Mouse (Mus musculus) layer of hippocampus, adult 2 months (tissue): ENCODE measurements around the gene Slc6a21. TPM values are rescaled to one million over a fixed set of nuclear protein-coding genes. Genes with fewer than 3 reads are reported as not detected.

Experiments used
- DNase-seq, 2 experiments: peaks; one replicate each; pipeline ENCODE4 v3.0.0; 2022; ENCODE audit warnings: low spot score in 2 of 2
- H3K27ac ChIP-seq: fragments of 200-600 bp; 2 replicates; pipeline ENCODE4 v1.8.1; 2022
- H3K4me3 ChIP-seq: fragments of 200-600 bp; 2 replicates; pipeline ENCODE4 v1.8.1; 2022; ENCODE audit warnings: mild to moderate bottlenecking
- CTCF ChIP-seq: fragments of 200-600 bp; conservative IDR thresholded peaks from 2 replicates; pipeline ENCODE4 v1.8.1; 2022; ENCODE audit warnings: antibody characterized with exemption, mild to moderate bottlenecking, moderate library complexity
- total RNA-seq, 2 experiments: library from RNA; stranded (reverse); gene quantifications; 2 replicates each; pipeline ENCODE4 v1.2.3; 2021

Gene Slc6a21
- total RNA-seq, 2 experiments from 2014 or later, result not detected

DNA sequence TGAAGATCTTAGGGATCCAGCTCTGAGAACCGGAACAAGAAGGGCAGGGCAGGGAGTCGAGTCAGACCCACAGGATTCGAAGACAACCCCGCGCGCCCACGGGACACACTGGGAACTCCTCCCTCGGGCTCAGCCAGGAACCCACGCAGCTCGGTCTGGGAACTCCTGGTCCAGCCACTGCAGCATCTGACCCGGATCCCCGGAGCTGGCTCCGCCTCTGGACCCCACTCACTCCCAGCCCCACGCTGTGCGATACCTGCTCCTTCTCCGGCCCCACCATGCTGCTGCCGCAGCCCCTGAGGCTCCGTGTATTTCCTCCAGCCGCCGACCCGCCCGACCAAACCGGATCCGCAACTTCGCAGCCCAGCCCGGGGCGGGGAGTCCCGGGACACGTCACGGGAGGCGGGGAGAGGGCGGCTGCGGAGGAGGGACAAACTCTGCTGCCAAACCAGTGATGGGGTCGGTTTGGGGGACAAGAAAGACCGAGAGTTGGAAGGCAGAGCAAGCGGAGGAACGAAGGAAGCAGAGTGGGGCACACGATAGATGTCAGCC, 56.2 kb downstream of the Slc6a21 start, which contains the start of gene Trpm4:
Gene Trpm4 (minus strand): TSS at position 350 of the 552 bp plus-strand sequence.
- no peak for TF ChIP-seq CTCF
- Histone ChIP-seq H3K4me3 (peak within 1 kb of the TSS; percentile 77), H3K27ac (peak within 1 kb of the TSS; percentile 73)
- DNase-seq, result peak in 1 of 2 experiments; percentile 74

DNA sequence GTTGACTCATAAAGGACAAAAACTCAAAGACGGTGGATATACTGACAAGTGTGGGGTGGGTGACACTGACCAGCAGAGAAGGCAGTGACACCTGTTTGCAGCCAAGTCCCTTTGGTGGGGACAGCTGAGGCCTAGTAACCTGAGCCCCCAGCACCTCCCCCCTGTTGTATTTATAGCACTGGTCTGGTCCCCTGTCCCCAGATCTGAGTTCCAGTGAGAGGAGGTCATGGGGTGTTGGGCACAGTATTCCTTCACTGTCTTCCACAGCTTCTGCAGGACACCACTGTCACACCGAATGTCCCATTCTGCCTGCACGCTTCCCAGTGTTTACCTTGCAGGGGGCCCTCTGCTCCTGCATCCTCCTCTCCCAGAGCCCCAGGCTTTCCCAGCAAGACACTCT, 57.3 kb downstream of the Slc6a21 start:
- H3K27ac ChIP-seq, result no peak overlapping the region
- no peak overlapping the region for H3K4me3 ChIP-seq
- TF ChIP-seq CTCF, result no peak
- DNase-seq, result no peak

- H3K4me3 ChIP-seq, result no peak within 1 kb of the TSS; the same call in 1 of the 2 replicates
- no peak within 1 kb of the TSS for H3K27ac ChIP-seq
- TF ChIP-seq CTCF, result no peak
- no peak for DNase-seq
Observed at GRCm38 (mm10) chr7:45335056-45335455, 57.7 kb downstream of the Slc6a21 start, which contains the start of gene Hrc. Gene Hrc (plus strand): TSS chr7:45335290.

- no peak for DNase-seq
- no peak overlapping the region for H3K27ac ChIP-seq
- TF ChIP-seq CTCF, result no peak
- no peak overlapping the region for H3K4me3 ChIP-seq
Observed at GRCm38 (mm10) chr7:45336319-45336718, 59.0 kb downstream of the Slc6a21 start.

DNA sequence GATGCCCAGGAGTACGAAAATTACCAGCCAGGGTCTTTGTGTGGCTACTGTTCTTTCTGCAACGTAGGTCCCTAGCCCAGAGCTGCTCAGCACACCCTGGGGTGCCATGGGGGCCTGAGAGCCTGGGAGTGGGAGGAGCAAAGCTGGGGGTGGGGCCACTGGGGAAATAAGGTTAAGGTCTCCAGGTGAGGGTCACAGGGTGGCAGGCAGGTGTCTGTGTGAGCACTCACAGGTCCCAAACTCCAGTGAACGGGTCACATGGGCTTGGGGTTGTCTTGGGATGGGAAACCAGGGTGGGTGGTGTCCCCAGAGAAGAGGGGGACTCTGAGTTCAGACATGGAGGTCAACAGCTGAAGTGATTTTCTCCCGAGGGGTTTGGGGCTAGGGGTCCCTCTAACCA, 60.2 kb downstream of the Slc6a21 start:
- DNase-seq, result no peak
- TF ChIP-seq CTCF, result no peak
- Histone ChIP-seq H3K4me3 (no peak overlapping the region), H3K27ac (no peak overlapping the region)

- no peak for TF ChIP-seq CTCF
- Histone ChIP-seq H3K4me3 (no peak overlapping the region), H3K27ac (no peak overlapping the region)
- DNase-seq, result no peak
Observed at GRCm38 (mm10) chr7:45338161-45338911, 61.0 kb downstream of the Slc6a21 start.

Other genes starting within 250 kb of the Slc6a21 start
- 10 to 100 TPM; 77.6 to 81.4 TPM for gene Prr12, start 224.6 kb upstream of the Slc6a21 start, total RNA-seq
- gene Nosip, start 215.1 kb upstream of the Slc6a21 start, total RNA-seq, result 10 to 100 TPM; 54.2 to 57.7 TPM
- 1 to 10 TPM; 5.7 to 8.4 TPM for gene Prrg2, start 214.8 kb upstream of the Slc6a21 start, total RNA-seq
- 10 to 100 TPM in 1 of 2 experiments, 1 to 10 TPM in 1; 7.5 to 11.7 TPM for gene Rcn3, start 185.3 kb upstream of the Slc6a21 start, total RNA-seq
- gene Fcgrt, start 173.7 kb upstream of the Slc6a21 start, total RNA-seq, result 10 to 100 TPM; 17.8 to 19.0 TPM
- gene Rps11, start 153.1 kb upstream of the Slc6a21 start, total RNA-seq, result 100 to 1,000 TPM; 436 to 442 TPM
- gene Rpl13a, start 148.8 kb upstream of the Slc6a21 start, total RNA-seq, result 100 to 1,000 TPM; 808 to 856 TPM
- gene Gm45713, start 141.3 kb upstream of the Slc6a21 start, total RNA-seq, result not detected
- gene Flt3l, start 141.1 kb upstream of the Slc6a21 start, total RNA-seq, result 1 to 10 TPM; 9.4 TPM
- gene Pih1d1, start 123.2 kb upstream of the Slc6a21 start, total RNA-seq, result 10 to 100 TPM; 43.0 to 46.1 TPM
- gene Aldh16a1, start 122.9 kb upstream of the Slc6a21 start, total RNA-seq, result 10 to 100 TPM; 13.2 to 13.3 TPM
- 1,000 to 10,000 TPM; 1,342 to 1,423 TPM for gene Slc17a7, start 113.6 kb upstream of the Slc6a21 start, total RNA-seq
- gene Gfy, start 97.9 kb upstream of the Slc6a21 start, total RNA-seq, result under 1 TPM in 1 of 2 experiments, not detected in 1; 0.20 TPM
- gene Pth2, start 96.5 kb upstream of the Slc6a21 start, total RNA-seq, result not detected
- 1 to 10 TPM; 3.5 to 3.9 TPM for gene Ccdc155, start 72.6 kb upstream of the Slc6a21 start, total RNA-seq
- gene Dkkl1, start 65.4 kb upstream of the Slc6a21 start, total RNA-seq, result 1 to 10 TPM; 1.6 TPM
- gene Tead2, start 61.8 kb upstream of the Slc6a21 start, total RNA-seq, result 1 to 10 TPM; 4.3 to 5.7 TPM
- gene Cd37, start 38.4 kb upstream of the Slc6a21 start, total RNA-seq, result 1 to 10 TPM; 3.7 to 5.5 TPM
- gene Slc6a16, start 36.4 kb upstream of the Slc6a21 start, total RNA-seq, result 1 to 10 TPM; 1.7 to 2.8 TPM
- 10 to 100 TPM; 12.8 to 16.5 TPM for gene Trpm4, start 56.3 kb downstream of the Slc6a21 start, total RNA-seq
- gene Hrc, start 57.8 kb downstream of the Slc6a21 start, total RNA-seq, result under 1 TPM; 0.22 to 0.33 TPM
- 100 to 1,000 TPM; 133 to 138 TPM for gene Ppfia3, start 89.5 kb downstream of the Slc6a21 start, total RNA-seq
- gene Lin7b, start 93.1 kb downstream of the Slc6a21 start, total RNA-seq, result 100 to 1,000 TPM; 138 to 146 TPM
- gene Snrnp70, start 118.2 kb downstream of the Slc6a21 start, total RNA-seq, result 100 to 1,000 TPM; 456 to 514 TPM
- not detected for gene Kcna7, start 128.1 kb downstream of the Slc6a21 start, total RNA-seq
- not detected for gene Ntf5, start 136.2 kb downstream of the Slc6a21 start, total RNA-seq
- gene Lhb, start 143.3 kb downstream of the Slc6a21 start, total RNA-seq, result not detected
- gene Gys1, start 157.3 kb downstream of the Slc6a21 start, total RNA-seq, result 10 to 100 TPM; 16.1 to 20.3 TPM
- gene Ruvbl2, start 160.6 kb downstream of the Slc6a21 start, total RNA-seq, result 10 to 100 TPM; 35.0 to 37.2 TPM
- gene Ftl1, start 182.4 kb downstream of the Slc6a21 start, total RNA-seq, result 100 to 1,000 TPM; 186 to 204 TPM
- gene Bax, start 189.4 kb downstream of the Slc6a21 start, total RNA-seq, result 10 to 100 TPM; 73.2 to 77.6 TPM
- gene Tulp2, start 204.4 kb downstream of the Slc6a21 start, total RNA-seq, result not detected
- 1 to 10 TPM; 2.1 to 3.1 TPM for gene Gm45808, start 209.3 kb downstream of the Slc6a21 start, total RNA-seq
- gene Dhdh, start 211.3 kb downstream of the Slc6a21 start, total RNA-seq, result 1 to 10 TPM; 4.3 to 4.4 TPM
- gene Nucb1, start 232.9 kb downstream of the Slc6a21 start, total RNA-seq, result 10 to 100 TPM; 97.6 to 98.2 TPM
- gene Ppp1r15a, start 248.8 kb downstream of the Slc6a21 start, total RNA-seq, result 10 to 100 TPM; 19.0 to 25.8 TPM
- under 1 TPM; 0.52 to 0.79 TPM for gene Plekha4, start 248.8 kb downstream of the Slc6a21 start, total RNA-seq